Comparison of ENCODE assay signal across 9 mouse cellular contexts in the genomic region with DNA sequence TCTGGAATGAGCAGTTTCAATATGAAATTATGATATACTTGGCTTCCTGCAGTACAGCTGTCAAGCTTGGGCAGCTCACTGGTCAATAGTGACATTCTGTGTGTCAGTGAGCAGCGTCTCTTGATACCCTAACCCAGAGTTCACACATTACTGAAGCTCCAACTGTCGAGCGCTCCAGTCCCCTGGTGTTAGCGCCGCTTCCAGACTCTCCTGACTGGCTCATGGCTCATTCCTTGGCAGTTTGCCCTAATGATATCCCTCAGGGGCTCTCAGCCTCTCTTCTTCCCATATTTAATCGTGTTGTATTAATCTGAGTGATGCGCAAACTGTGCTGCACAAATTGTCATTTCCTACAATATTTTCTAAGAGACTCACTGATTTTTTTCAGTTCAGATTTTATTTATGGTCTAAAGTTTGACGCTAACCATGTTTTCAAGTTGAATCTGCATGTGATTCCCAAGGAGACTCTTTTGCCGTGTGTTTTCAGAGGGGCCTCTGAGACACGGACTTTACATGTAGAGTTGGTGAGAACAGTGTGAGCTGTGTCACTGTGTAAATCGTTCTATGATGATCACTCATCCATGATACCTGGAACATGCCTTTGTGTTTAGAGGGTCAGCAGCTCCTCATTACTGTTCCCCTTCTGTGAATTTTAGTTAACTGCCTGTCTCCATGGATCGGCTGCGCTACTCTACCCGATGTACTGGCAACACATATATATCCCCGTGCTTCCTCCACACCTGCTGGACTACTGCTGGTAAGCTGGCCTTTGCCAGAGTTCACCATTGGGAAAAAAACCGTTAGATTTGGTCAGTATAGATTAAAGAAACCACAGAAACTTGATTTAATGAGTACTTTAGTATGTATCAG.
DNase-seq lines count a peak whose midpoint lies in the region; ATAC-seq lines count a peak whose summit lies in the region.
"Had no signal": no experiment of that assay in that cellular context is flagged by ENCODE, and none has a peak within 500 bp of the region (broad histone marks: within the 10 kb centered on the region; RNA-seq: fewer than 3 reads in every experiment).

No protein-coding gene starts in this region.

- H3K36me3 ChIP-seq in neural tube, embryonic 11.5 days (ENCODE audit: control insufficient read depth, insufficient read depth, low read length), result no peaks in the 10 kb centered on the region
- H3K36me3 ChIP-seq in forebrain, embryonic 15.5 days, result no peaks in the 10 kb centered on the region
- H3K36me3 ChIP-seq in hindbrain, embryonic 11.5 days (ENCODE audit: control insufficient read depth, insufficient read depth, low read length), result no peaks in the 10 kb centered on the region
- H3K36me3 ChIP-seq: liver, embryonic 13.5 days had no signal

- H3K27ac ChIP-seq in neural tube, embryonic 11.5 days (ENCODE audit: low read depth, low read length), result no peak overlapping the region
- peak overlapping the region; percentile 70 for H3K27ac ChIP-seq in forebrain, embryonic 15.5 days (replicated peaks)
- H3K27ac ChIP-seq in hindbrain, embryonic 11.5 days (ENCODE audit: low read depth, low read length), result no peak overlapping the region
- H3K27ac ChIP-seq: liver, embryonic 13.5 days had no signal

- WGBS in neural tube, embryonic 11.5 days, result 73% methylated on average over 16 of the region's 16 CpGs
- 31% methylated on average over 16 of the region's 16 CpGs for WGBS in forebrain, embryonic 15.5 days
- 75% methylated on average over 16 of the region's 16 CpGs for WGBS in hindbrain, embryonic 11.5 days

- no peak overlapping the region for H3K4me2 ChIP-seq in neural tube, embryonic 11.5 days (ENCODE audit: low read depth)
- peak overlapping the region; percentile 25 for H3K4me2 ChIP-seq in forebrain, embryonic 15.5 days (replicated peaks)
- no peak overlapping the region for H3K4me2 ChIP-seq in hindbrain, embryonic 11.5 days (replicated peaks; ENCODE audit: low read depth, low read length)
- H3K4me2 ChIP-seq: liver, embryonic 13.5 days had no signal

- no peak overlapping the region for H3K9ac ChIP-seq in neural tube, embryonic 11.5 days (ENCODE audit: low read length)
- no peak overlapping the region for H3K9ac ChIP-seq in forebrain, embryonic 15.5 days (replicated peaks)
- no peak overlapping the region for H3K9ac ChIP-seq in hindbrain, embryonic 11.5 days (ENCODE audit: low read depth, low read length)
- H3K9ac ChIP-seq: liver, embryonic 13.5 days had no signal

- H3K4me1 ChIP-seq in neural tube, embryonic 11.5 days (ENCODE audit: control insufficient read depth, insufficient read depth, low read length), result no peaks in the 10 kb centered on the region
- H3K4me1 ChIP-seq in forebrain, embryonic 15.5 days, result peaks cover 14% of the 10 kb centered on the region
- no peaks in the 10 kb centered on the region for H3K4me1 ChIP-seq in hindbrain, embryonic 11.5 days (replicated peaks; ENCODE audit: control insufficient read depth, insufficient read depth, low read length)
- H3K4me1 ChIP-seq: liver, embryonic 13.5 days had no signal

- peak; percentile 32 for DNase-seq in neural tube, embryonic 11.5 days (ENCODE audit: low spot score)
- DNase-seq in neural tube, embryonic 10.5 days (ENCODE audit: extremely low spot score, low spot score), result no peak
- peak; percentile 41 for DNase-seq in hindbrain, embryonic 11.5 days (ENCODE audit: low spot score)
- peak; percentile 40 for DNase-seq in skeletal muscle tissue, adult 2 months (ENCODE audit: low read depth, low spot score)
- no peak for DNase-seq in spleen, postnatal 14 days (ENCODE audit: low spot score in 2 of 2)
- no peak for DNase-seq in kidney, adult 8-10 months
- no peak for DNase-seq in thymus, postnatal 14 days
- DNase-seq: liver, embryonic 13.5 days had no signal

- H3K9me3 ChIP-seq in neural tube, embryonic 11.5 days (ENCODE audit: control insufficient read depth, low read length), result no peaks in the 10 kb centered on the region
- no peaks in the 10 kb centered on the region for H3K9me3 ChIP-seq in forebrain, embryonic 15.5 days
- H3K9me3 ChIP-seq in hindbrain, embryonic 11.5 days (ENCODE audit: control insufficient read depth, low read length), result no peaks in the 10 kb centered on the region
- H3K9me3 ChIP-seq: liver, embryonic 13.5 days had no signal

- H3K4me3 ChIP-seq in neural tube, embryonic 11.5 days (ENCODE audit: low read depth, low read length), result no peak overlapping the region
- H3K4me3 ChIP-seq in forebrain, embryonic 15.5 days, result no peak overlapping the region
- no peak overlapping the region for H3K4me3 ChIP-seq in hindbrain, embryonic 11.5 days (ENCODE audit: low read depth, low read length)
- H3K4me3 ChIP-seq: liver, embryonic 13.5 days had no signal

- no peaks in the 10 kb centered on the region for H3K27me3 ChIP-seq in neural tube, embryonic 11.5 days (ENCODE audit: control insufficient read depth, insufficient read depth, low read length)
- H3K27me3 ChIP-seq in forebrain, embryonic 15.5 days, result no peaks in the 10 kb centered on the region
- H3K27me3 ChIP-seq in hindbrain, embryonic 11.5 days (ENCODE audit: control insufficient read depth, insufficient read depth, low read length), result no peaks in the 10 kb centered on the region
- H3K27me3 ChIP-seq: liver, embryonic 13.5 days had no signal

- ATAC-seq in neural tube, embryonic 11.5 days (ENCODE audit: insufficient read depth, low FRiP score, low TSS enrichment), result peak; percentile 43; the same call in 1 of the 2 replicates
- peak; percentile 87 for ATAC-seq in forebrain, embryonic 15.5 days (replicated peaks)
- peak; percentile 67 for ATAC-seq in hindbrain, embryonic 11.5 days (ENCODE audit: low FRiP score)

Comparison
In these comparisons a context has a peak if more than half of its experiments do, and no peak if none do; other contexts are left out.
1. DNase-seq: peak in neural tube, embryonic 11.5 days (single experiment), hindbrain, embryonic 11.5 days (single experiment) and skeletal muscle tissue, adult 2 months (single experiment); none in neural tube, embryonic 10.5 days (single experiment), spleen, postnatal 14 days (0 of 2), kidney, adult 8-10 months (0 of 2) and thymus, postnatal 14 days (single experiment).
2. Peak in every context shown above with its lines, with median percentiles within 50 percentile points of each other: ATAC-seq.